Mouse (Mus musculus) heart, postnatal 0 days (tissue): ENCODE measurements around the gene Zfp652.

Source experiments
- CTCF ChIP-seq: IDR thresholded peaks from 2 replicates; pipeline ENCODE4 v1.5.1; 2016; ENCODE audit warnings: antibody characterized with exemption, control low read depth, low read depth
- EP300 ChIP-seq: IDR thresholded peaks from 2 replicates; pipeline ENCODE4 v1.6.1; 2016; ENCODE audit warnings: antibody characterized with exemption, low read depth

- TF ChIP-seq CTCF (no peak), EP300 (no peak)
Observed at GRCm38 (mm10) chr11:95704032-95704969, 8.2 kb upstream of the Zfp652 start.
